Mouse (Mus musculus) embryonic fibroblast, embryonic 13.5 days (primary cell): ENCODE data around the gene Otulin. TPM values are rescaled to one million over a fixed set of nuclear protein-coding genes. Genes with fewer than 3 reads are reported as not detected.

Source experiments
- H3K27ac ChIP-seq: 2 replicates; pipeline ENCODE4 v1.5.1; 2012; ENCODE audit warnings: low read length, control low read depth, inconsistent platforms; ENCODE audit not compliant: insufficient read depth
- H3K4me1 ChIP-seq: 2 replicates; pipeline ENCODE4 v1.6.1; 2011; ENCODE audit warnings: low read length; ENCODE audit not compliant: control insufficient read depth, insufficient read depth
- H3K4me3 ChIP-seq: 2 replicates; pipeline ENCODE4 v1.5.1; 2011; ENCODE audit warnings: mild to moderate bottlenecking, control low read depth, low read length; ENCODE audit not compliant: insufficient read depth
- CTCF ChIP-seq: IDR thresholded peaks from 2 replicates; pipeline ENCODE4 v1.5.1; 2011; ENCODE audit warnings: mild to moderate bottlenecking, control low read depth, low read length, moderate library complexity, borderline replicate concordance; ENCODE audit not compliant: insufficient read depth
- POLR2A ChIP-seq: IDR thresholded peaks from 2 replicates; pipeline ENCODE4 v1.6.1; 2011; ENCODE audit warnings: low read depth, mild to moderate bottlenecking, control low read depth, low read length, moderate library complexity
- polyA plus RNA-seq: library from polyadenylated mRNA; stranded (reverse); fragments of >200 nt; gene quantifications from 2 replicates; pipeline ENCODE4 v1.2.4, GENCODE M21; 2011; ENCODE audit warnings: low read depth; ENCODE audit not compliant: missing spikeins, insufficient read length

The Otulin gene
- polyA plus RNA-seq, 1 experiment = 23.3 TPM

GRCm38 (mm10) chr15:27500390-27500789, 130.1 kb downstream of the Otulin start:
- Histone ChIP-seq H3K27ac (no peak overlapping the region), H3K4me3 (no peak overlapping the region), H3K4me1 (no peaks in the 10 kb centered on the region)
- TF ChIP-seq CTCF (no peak), POLR2A (no peak)

GRCm38 (mm10) chr15:27498078-27498477, 132.4 kb downstream of the Otulin start:
- Histone ChIP-seq H3K4me3 (no peak overlapping the region), H3K27ac (no peak overlapping the region), H3K4me1 (no peaks in the 10 kb centered on the region)
- TF ChIP-seq POLR2A (no peak), CTCF (no peak)

GRCm38 (mm10) chr15:27497300-27497997, 133.0 kb downstream of the Otulin start:
- no peaks in the 10 kb centered on the region for H3K4me1 ChIP-seq
- no peak overlapping the region for H3K4me3 ChIP-seq
- TF ChIP-seq POLR2A = no peak
- no peak for TF ChIP-seq CTCF
- H3K27ac ChIP-seq = no peak overlapping the region

DNA sequence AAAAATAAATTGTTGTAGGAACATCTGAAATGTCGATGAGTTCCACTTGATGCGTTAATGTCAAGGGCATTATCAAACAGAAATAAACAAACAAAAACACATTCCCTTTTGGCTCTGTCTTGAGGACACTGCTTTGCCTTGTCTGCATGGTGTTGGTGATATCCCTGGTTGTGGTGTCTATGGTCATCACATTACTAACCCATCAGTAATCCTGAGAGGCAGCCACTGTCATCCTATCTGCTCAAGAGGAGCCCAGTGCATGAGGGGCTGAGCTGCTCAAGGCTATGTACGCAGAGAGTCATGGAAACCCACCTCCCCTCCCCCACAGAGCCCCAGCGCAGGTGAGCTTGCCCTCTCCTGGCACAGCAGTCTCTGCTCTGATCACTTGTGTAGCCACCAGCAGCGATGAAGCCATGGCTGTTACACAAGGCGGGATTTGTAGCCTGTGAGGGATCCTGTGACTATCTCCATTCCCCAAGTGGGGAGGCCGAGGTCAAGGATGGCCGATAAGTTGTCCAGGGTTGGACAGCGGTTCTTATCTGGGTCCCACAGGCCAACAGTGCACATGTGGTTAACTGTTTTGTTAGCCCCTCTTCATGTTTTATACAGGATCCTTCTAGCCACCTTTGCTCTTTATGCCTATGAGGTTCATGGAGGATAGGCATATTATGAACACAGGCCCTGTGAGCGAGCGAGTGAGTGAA, 133.7 kb downstream of the Otulin start:
- Histone ChIP-seq H3K4me3 (no peak overlapping the region), H3K27ac (no peak overlapping the region), H3K4me1 (no peaks in the 10 kb centered on the region)
- TF ChIP-seq CTCF = no peak
- TF ChIP-seq POLR2A = no peak

GRCm38 (mm10) chr15:27495981-27496401, 134.5 kb downstream of the Otulin start:
- H3K4me3 ChIP-seq = no peak overlapping the region
- TF ChIP-seq CTCF = no peak
- no peak for TF ChIP-seq POLR2A
- no peaks in the 10 kb centered on the region for H3K4me1 ChIP-seq
- H3K27ac ChIP-seq = no peak overlapping the region

DNA sequence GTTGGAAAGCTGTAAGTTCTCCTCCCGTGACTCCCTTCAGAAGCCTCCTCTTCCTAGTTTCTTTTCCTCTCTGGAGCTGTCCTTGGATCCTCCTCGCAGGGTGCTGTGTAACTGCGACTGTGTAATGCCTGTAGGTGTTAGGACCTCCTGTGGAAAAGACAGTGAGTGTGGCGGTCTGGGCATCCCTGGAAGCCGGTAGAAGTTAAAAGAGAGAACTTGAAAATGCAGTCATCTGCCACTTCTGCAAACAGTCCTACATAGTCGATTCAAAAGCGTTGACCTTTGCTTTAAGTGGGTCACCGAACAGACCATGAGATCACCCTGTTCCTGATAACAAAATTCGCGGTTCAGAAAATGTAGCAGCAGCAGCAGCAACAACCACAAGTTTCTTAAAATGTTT, 137.0 kb downstream of the Otulin start:
- no peaks in the 10 kb centered on the region for H3K4me1 ChIP-seq
- no peak overlapping the region for H3K27ac ChIP-seq
- TF ChIP-seq CTCF = no peak
- no peak for TF ChIP-seq POLR2A
- no peak overlapping the region for H3K4me3 ChIP-seq

DNA sequence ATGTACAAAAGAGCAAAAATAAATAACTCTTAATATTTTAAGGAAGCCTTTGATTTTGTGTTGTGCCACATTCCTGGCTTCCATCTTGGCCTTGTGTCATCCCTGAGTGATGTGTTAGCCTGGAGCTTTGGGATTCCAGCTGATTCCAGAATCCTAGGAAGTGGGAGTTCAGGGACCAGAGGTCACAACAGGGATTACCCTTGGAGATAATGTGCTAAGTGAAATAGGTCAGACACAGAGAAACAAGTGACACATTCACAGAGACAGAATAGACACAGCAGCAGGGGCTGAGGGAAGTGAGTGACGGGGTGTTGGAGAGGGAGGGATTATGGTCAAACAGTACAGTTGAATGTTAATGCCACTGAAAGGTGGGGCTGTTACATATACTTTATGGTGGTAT, 137.8 kb downstream of the Otulin start:
- H3K4me1 ChIP-seq = no peaks in the 10 kb centered on the region
- H3K4me3 ChIP-seq = no peak overlapping the region
- no peak overlapping the region for H3K27ac ChIP-seq
- no peak for TF ChIP-seq POLR2A
- TF ChIP-seq CTCF = no peak

Other genes starting within 250 kb of the Otulin start
- 30.3 and 92.9 TPM in 2 replicates for gene Ank, start 164.0 kb downstream of the Otulin start, polyA plus RNA-seq
- gene Otulinl, start 50.9 kb upstream of the Otulin start, polyA plus RNA-seq = 5.9 and 15.6 TPM in 2 replicates